Mouse (Mus musculus): ENCODE data around the gene Mbnl2.

Gene Mbnl2

GRCm38 (mm10) chr14:120295355-120296220 lies 20.1 kb downstream of the Mbnl2 start:
- in situ Hi-C loops (cut with MboI, MseI), result loop anchor here in 1 of 2 experiments (25.0 kb wide), 1 partner anchor 1358 kb away; the partner anchor contains the start of genes Dnajc3 and Dzip1

GRCm38 (mm10) chr14:120296231-120297006 lies 20.9 kb downstream of the Mbnl2 start:
- in situ Hi-C loops (cut with MboI, MseI), result loop anchor here in 1 of 2 experiments (25.0 kb wide), 1 partner anchor 1359 kb away; the partner anchor contains the start of genes Dnajc3 and Dzip1

GRCm38 (mm10) chr14:120297137-120297749 lies 21.8 kb downstream of the Mbnl2 start:
- in situ Hi-C loops (cut with MboI, MseI), result loop anchor here in 1 of 2 experiments (25.0 kb wide), 1 partner anchor 1360 kb away; the partner anchor contains the start of genes Dnajc3 and Dzip1

GRCm38 (mm10) chr14:120297833-120298232 lies 22.4 kb downstream of the Mbnl2 start:
- in situ Hi-C loops (cut with MboI, MseI), result loop anchor here in 1 of 2 experiments (25.0 kb wide), 1 partner anchor 1361 kb away; the partner anchor contains the start of genes Dnajc3 and Dzip1

GRCm38 (mm10) chr14:120298439-120298838 lies 23.0 kb downstream of the Mbnl2 start:
- in situ Hi-C loops (cut with MboI, MseI), result loop anchor here in 1 of 2 experiments (25.0 kb wide), 1 partner anchor 1361 kb away; the partner anchor contains the start of genes Dnajc3 and Dzip1

GRCm38 (mm10) chr14:120299716-120300115 lies 24.2 kb downstream of the Mbnl2 start:
- in situ Hi-C loops (cut with MboI, MseI), result loop anchor here in 1 of 2 experiments (25.0 kb wide), 3 partner anchors 613 to 1362 kb away; partner anchors contain the start of genes Dnajc3, Dzip1 and Ipo5

GRCm38 (mm10) chr14:120300191-120300590 lies 24.7 kb downstream of the Mbnl2 start:
- in situ Hi-C loops (cut with MboI, MseI), result loop anchor here in 1 of 2 experiments (25.0 kb wide), 2 partner anchors 612 to 1062 kb away; partner anchors contain the start of gene Ipo5

GRCm38 (mm10) chr14:120300814-120301213 lies 25.3 kb downstream of the Mbnl2 start:
- in situ Hi-C loops (cut with MboI, MseI), result loop anchor here in 1 of 2 experiments (25.0 kb wide), 2 partner anchors 611 to 1061 kb away; partner anchors contain the start of gene Ipo5

- in situ Hi-C loops (cut with MboI, MseI), result loop anchor here in 1 of 2 experiments (25.0 kb wide), 2 partner anchors 609 to 1059 kb away; partner anchors contain the start of gene Ipo5
These were observed 27.6 kb downstream of the Mbnl2 start for GRCm38 (mm10) chr14:120302913-120303548.

- in situ Hi-C loops (cut with MboI, MseI), result loop anchor here in 1 of 2 experiments (25.0 kb wide), 2 partner anchors 606 to 1056 kb away; partner anchors contain the start of gene Ipo5
These were observed 30.8 kb downstream of the Mbnl2 start for GRCm38 (mm10) chr14:120306229-120306628.

GRCm38 (mm10) chr14:120307356-120307755 lies 31.9 kb downstream of the Mbnl2 start:
- in situ Hi-C loops (cut with MboI, MseI), result loop anchor here in 1 of 2 experiments (25.0 kb wide), 2 partner anchors 605 to 1055 kb away; partner anchors contain the start of gene Ipo5

- in situ Hi-C loops (cut with MboI, MseI), result loop anchor here in 1 of 2 experiments (25.0 kb wide), 2 partner anchors 604 to 1054 kb away; partner anchors contain the start of gene Ipo5
These were observed 32.5 kb downstream of the Mbnl2 start for GRCm38 (mm10) chr14:120307963-120308362.

- in situ Hi-C loops (cut with MboI, MseI), result loop anchor here in 1 of 2 experiments (25.0 kb wide), 2 partner anchors 603 to 1053 kb away; partner anchors contain the start of gene Ipo5
These were observed 34.2 kb downstream of the Mbnl2 start for GRCm38 (mm10) chr14:120309691-120310090.

GRCm38 (mm10) chr14:120311330-120312097 lies 36.0 kb downstream of the Mbnl2 start:
- in situ Hi-C loops (cut with MboI, MseI), result loop anchor here in 1 of 2 experiments (25.0 kb wide), 2 partner anchors 601 to 1051 kb away; partner anchors contain the start of gene Ipo5

- in situ Hi-C loops (cut with MboI, MseI), result loop anchor here in 1 of 2 experiments (25.0 kb wide), 2 partner anchors 599 to 1049 kb away; partner anchors contain the start of gene Ipo5
These were observed 37.4 kb downstream of the Mbnl2 start for GRCm38 (mm10) chr14:120312661-120313406.

- in situ Hi-C loops (cut with MboI, MseI), result loop anchor here in 1 of 2 experiments (25.0 kb wide), 2 partner anchors 599 to 1049 kb away; partner anchors contain the start of gene Ipo5
These were observed 38.0 kb downstream of the Mbnl2 start for GRCm38 (mm10) chr14:120313466-120313865.

- in situ Hi-C loops (cut with MboI, MseI), result loop anchor here in 1 of 2 experiments (25.0 kb wide), 2 partner anchors 597 to 1047 kb away; partner anchors contain the start of gene Ipo5
These were observed 40.3 kb downstream of the Mbnl2 start for GRCm38 (mm10) chr14:120315721-120316120.

All from T-helper 17 cell (primary cell).